8 mouse cellular contexts compared by ENCODE assay signal in genomic region chrX:77796238-77796835, GRCm38 (mm10). TPM values are rescaled to one million over a fixed set of nuclear protein-coding genes. Genes with fewer than 3 reads are reported as not detected.
DNase-seq lines count a peak whose midpoint lies in the region; ATAC-seq and TF ChIP-seq lines count a peak whose summit lies in the region.

Gene Prkx (minus strand): TSS chrX:77796278.

- peak within 1 kb of the TSS; percentile 85 for H3K27ac ChIP-seq in left cerebral cortex, adult 2 months
- H3K27ac ChIP-seq in forebrain, postnatal 0 days (ENCODE audit: low read depth, low read length), result peak within 1 kb of the TSS; percentile 87
- H3K27ac ChIP-seq in intestine, embryonic 14.5 days (ENCODE audit: low read depth), result peak within 1 kb of the TSS; percentile 67
- peak within 1 kb of the TSS; percentile 34 for H3K27ac ChIP-seq in liver, embryonic 13.5 days
- H3K27ac ChIP-seq in neural tube, embryonic 14.5 days (ENCODE audit: low read depth, low read length), result peak within 1 kb of the TSS; percentile 70

- no peaks in the 10 kb centered on the region for H3K27me3 ChIP-seq in forebrain, postnatal 0 days (ENCODE audit: insufficient read depth, low read length)
- H3K27me3 ChIP-seq in intestine, embryonic 14.5 days (replicated peaks; ENCODE audit: control insufficient read depth, insufficient read depth, low read length), result no peaks in the 10 kb centered on the region
- H3K27me3 ChIP-seq in liver, embryonic 13.5 days, result no peaks in the 10 kb centered on the region
- no peaks in the 10 kb centered on the region for H3K27me3 ChIP-seq in neural tube, embryonic 14.5 days (ENCODE audit: control insufficient read depth, insufficient read depth, low read length)

- H3K36me3 ChIP-seq in forebrain, postnatal 0 days (ENCODE audit: insufficient read depth), result no peaks in the 10 kb centered on the region
- no peaks in the 10 kb centered on the region for H3K36me3 ChIP-seq in intestine, embryonic 14.5 days (ENCODE audit: control insufficient read depth, insufficient read depth, low read length)
- no peaks in the 10 kb centered on the region for H3K36me3 ChIP-seq in liver, embryonic 13.5 days
- H3K36me3 ChIP-seq in neural tube, embryonic 14.5 days (ENCODE audit: control insufficient read depth, insufficient read depth, low read length), result no peaks in the 10 kb centered on the region

- 29% methylated on average over 18 of the region's 19 CpGs for WGBS in forebrain, postnatal 0 days
- WGBS in intestine, embryonic 14.5 days, result 23% methylated on average over 16 of the region's 19 CpGs
- WGBS in liver, embryonic 13.5 days (ENCODE audit: insufficient replicate concordance), result 16% methylated on average over 17 of the region's 19 CpGs
- 25% methylated on average over 18 of the region's 19 CpGs for WGBS in neural tube, embryonic 14.5 days

- peak within 1 kb of the TSS; percentile 60 for H3K9ac ChIP-seq in forebrain, postnatal 0 days
- H3K9ac ChIP-seq in intestine, embryonic 14.5 days (ENCODE audit: low read length), result peak within 1 kb of the TSS; percentile 55
- peak within 1 kb of the TSS; percentile 59 for H3K9ac ChIP-seq in liver, embryonic 13.5 days
- H3K9ac ChIP-seq in neural tube, embryonic 14.5 days (replicated peaks; ENCODE audit: low read depth, low read length), result peak within 1 kb of the TSS; percentile 62

- peak within 1 kb of the TSS; percentile 62 for H3K4me3 ChIP-seq in left cerebral cortex, adult 2 months
- H3K4me3 ChIP-seq in forebrain, postnatal 0 days (ENCODE audit: low read depth, low read length), result peak within 1 kb of the TSS; percentile 56
- H3K4me3 ChIP-seq in intestine, embryonic 14.5 days (ENCODE audit: low read depth, low read length), result peak within 1 kb of the TSS; percentile 54
- peak within 1 kb of the TSS; percentile 67 for H3K4me3 ChIP-seq in liver, embryonic 13.5 days (replicated peaks)
- H3K4me3 ChIP-seq in neural tube, embryonic 14.5 days (ENCODE audit: low read depth, low read length), result peak within 1 kb of the TSS; percentile 56

- no peaks in the 10 kb centered on the region for H3K9me3 ChIP-seq in forebrain, postnatal 0 days (ENCODE audit: low read length)
- no peaks in the 10 kb centered on the region for H3K9me3 ChIP-seq in intestine, embryonic 14.5 days (ENCODE audit: control insufficient read depth, low read length)
- H3K9me3 ChIP-seq in liver, embryonic 13.5 days (replicated peaks), result no peaks in the 10 kb centered on the region
- H3K9me3 ChIP-seq in neural tube, embryonic 14.5 days (ENCODE audit: control insufficient read depth, low read length), result no peaks in the 10 kb centered on the region

- peak; percentile 13 to 32 for DNase-seq in left cerebral cortex, adult 2 months (ENCODE audit: extremely low spot score in 1 of 2, low spot score in 2 of 2)
- DNase-seq in left cerebral cortex, postnatal 14 days (ENCODE audit: low spot score in 2 of 2), result no peak
- DNase-seq in adrenal gland, postnatal 14 days, result no peak
- DNase-seq in forebrain, postnatal 0 days, result peak; percentile 79
- DNase-seq in intestine, embryonic 14.5 days (ENCODE audit: low spot score), result peak; percentile 67
- DNase-seq in liver, embryonic 13.5 days, result no peak
- DNase-seq in right cerebral cortex, postnatal 25 days, result no peak

- no peaks in the 10 kb centered on the region for H3K4me1 ChIP-seq in forebrain, postnatal 0 days (ENCODE audit: insufficient read depth)
- H3K4me1 ChIP-seq in intestine, embryonic 14.5 days (replicated peaks; ENCODE audit: control insufficient read depth, insufficient read depth, low read length), result no peaks in the 10 kb centered on the region
- H3K4me1 ChIP-seq in liver, embryonic 13.5 days (replicated peaks), result 0 out of 2 replicates have a peak, but pooled peaks cover 3% of the 10 kb centered on the region
- 0 out of 2 replicates have a peak, but pooled peaks cover 3% of the 10 kb centered on the region for H3K4me1 ChIP-seq in neural tube, embryonic 14.5 days (ENCODE audit: control insufficient read depth, insufficient read depth, low read length)

- peak within 1 kb of the TSS; percentile 57 for H3K4me2 ChIP-seq in forebrain, postnatal 0 days (ENCODE audit: low read depth)
- H3K4me2 ChIP-seq in intestine, embryonic 14.5 days (ENCODE audit: low read length), result peak within 1 kb of the TSS; percentile 60
- peak within 1 kb of the TSS; percentile 73 for H3K4me2 ChIP-seq in liver, embryonic 13.5 days
- H3K4me2 ChIP-seq in neural tube, embryonic 14.5 days (ENCODE audit: low read depth, low read length), result peak within 1 kb of the TSS; percentile 68

- intact Hi-C loops in left cerebral cortex, adult 2 months (cut with DNase I), result no loop called here
- intact Hi-C loops in left cerebral cortex, postnatal 14 days (cut with DNase I), result no loop called here

- TF ChIP-seq CTCF in left cerebral cortex, adult 2 months (IDR thresholded peaks at IDR 0.05), result no peak
- TF ChIP-seq CTCF in forebrain, postnatal 0 days (IDR thresholded peaks at IDR 0.05; ENCODE audit: low read depth), result no peak

- ATAC-seq in forebrain, postnatal 0 days, result peak; percentile 86
- ATAC-seq in intestine, embryonic 14.5 days (replicated peaks; ENCODE audit: low FRiP score, low TSS enrichment, low read depth), result peak; percentile 86
- ATAC-seq in liver, embryonic 13.5 days (ENCODE audit: low read depth), result peak; percentile 71
- peak; percentile 86 for ATAC-seq in neural tube, embryonic 14.5 days (ENCODE audit: low read depth)

RNA-seq across cellular contexts. Expression of gene Prkx, which starts in this region (rescaled TPM):
- total RNA-seq in left cerebral cortex, adult 2 months (2021), result 10 to 100 TPM; 10.5 to 11.7 TPM
- 1 to 10 TPM; 8.7 to 9.7 TPM for total RNA-seq in left cerebral cortex, postnatal 14 days (2021)
- total RNA-seq in adrenal gland, postnatal 14 days (2021), result 17.0 and 17.6 TPM in 2 replicates
- total RNA-seq in forebrain, postnatal 0 days (2014; rRNA removed), result 20.9 and 27.4 TPM in 2 replicates
- polyA plus RNA-seq in forebrain, postnatal 0 days (2015; fragmentation: Nextera tagmentation; extraction: Ambion mirVana), result 18.2 and 21.7 TPM in 2 replicates
- 10.1 and 11.7 TPM in 2 replicates for polyA plus RNA-seq in intestine, embryonic 14.5 days (2014; fragmentation: Nextera tagmentation; extraction: Ambion mirVana)
- polyA plus RNA-seq in liver, embryonic 13.5 days (2015; fragmentation: Nextera tagmentation; extraction: Ambion mirVana), result 2.2 and 2.5 TPM in 2 replicates
- 28.9 and 32.8 TPM in 2 replicates for polyA plus RNA-seq in neural tube, embryonic 14.5 days (2014; fragmentation: Nextera tagmentation; extraction: Ambion mirVana)

Comparison
In these comparisons a context has a peak if more than half of its experiments do, and no peak if none do; other contexts are left out.
1. DNase-seq: peak in left cerebral cortex, adult 2 months (2 of 2), forebrain, postnatal 0 days (single experiment) and intestine, embryonic 14.5 days (single experiment); none in left cerebral cortex, postnatal 14 days (0 of 2), adrenal gland, postnatal 14 days (single experiment), liver, embryonic 13.5 days (single experiment) and right cerebral cortex, postnatal 25 days (single experiment).
2. H3K27ac ChIP-seq: peak in every context shown above with its lines; median percentile 87 in forebrain, postnatal 0 days; 85 in left cerebral cortex, adult 2 months; 70 in neural tube, embryonic 14.5 days; 67 in intestine, embryonic 14.5 days; 34 in liver, embryonic 13.5 days.
3. Peak in every context shown above with its lines, with median percentiles within 50 percentile points of each other: H3K4me3 ChIP-seq, ATAC-seq, H3K4me2 ChIP-seq and H3K9ac ChIP-seq.